Mouse (Mus musculus): ENCODE results near the gene A230050P20Rik.
A peak's percentile ranks its signal among the peaks of the same experiment; 100 is the strongest.

Gene A230050P20Rik

GRCm38 (mm10) chr9:20873521-20873920, 5.1 kb downstream of the A230050P20Rik start:
- no peak for DNase-seq (ENCODE audit: low spot score in 2 of 2)

DNA sequence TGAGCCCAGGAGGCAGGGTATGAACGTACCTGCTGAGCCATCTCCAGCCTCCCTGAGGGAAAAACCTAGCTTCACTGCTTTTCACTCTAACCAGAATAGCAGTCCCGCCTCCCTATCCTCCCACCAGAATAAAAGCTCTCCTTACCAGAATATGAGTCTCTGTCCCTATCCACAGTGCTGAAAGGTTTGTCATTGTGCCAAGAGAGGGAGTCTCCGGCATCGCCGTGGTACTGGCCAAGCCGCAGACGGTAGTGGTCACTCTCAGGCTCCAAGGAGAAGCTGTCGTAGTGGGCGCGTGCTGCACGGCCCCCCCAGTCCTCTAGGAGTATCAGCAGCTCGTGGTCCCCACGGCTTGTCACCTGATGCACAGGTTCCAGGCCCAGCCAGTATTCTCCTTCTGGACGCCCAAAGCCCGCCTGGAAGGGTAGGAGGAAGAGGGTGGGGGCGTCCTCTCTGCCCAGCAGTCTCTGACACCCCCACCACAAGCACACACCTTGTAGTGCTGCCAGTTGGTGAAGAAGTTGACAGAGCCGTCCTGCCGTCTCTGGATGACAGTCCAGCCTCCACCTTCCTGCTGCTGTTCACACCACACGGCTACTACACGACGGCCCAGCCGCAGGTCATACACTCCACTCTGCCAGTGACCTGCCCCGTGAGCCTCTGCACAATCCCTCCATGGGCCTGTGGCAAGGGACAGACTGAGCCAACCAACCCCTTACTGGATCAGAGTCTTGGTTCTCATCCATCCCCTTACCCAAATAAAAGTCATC, 6.8 kb downstream of the A230050P20Rik start:
- no peak for DNase-seq (ENCODE audit: low spot score in 2 of 2)

- no peak for DNase-seq (ENCODE audit: low spot score in 2 of 2)
Measured at GRCm38 (mm10) chr9:20876318-20877117, 8.1 kb downstream of the A230050P20Rik start.

DNA sequence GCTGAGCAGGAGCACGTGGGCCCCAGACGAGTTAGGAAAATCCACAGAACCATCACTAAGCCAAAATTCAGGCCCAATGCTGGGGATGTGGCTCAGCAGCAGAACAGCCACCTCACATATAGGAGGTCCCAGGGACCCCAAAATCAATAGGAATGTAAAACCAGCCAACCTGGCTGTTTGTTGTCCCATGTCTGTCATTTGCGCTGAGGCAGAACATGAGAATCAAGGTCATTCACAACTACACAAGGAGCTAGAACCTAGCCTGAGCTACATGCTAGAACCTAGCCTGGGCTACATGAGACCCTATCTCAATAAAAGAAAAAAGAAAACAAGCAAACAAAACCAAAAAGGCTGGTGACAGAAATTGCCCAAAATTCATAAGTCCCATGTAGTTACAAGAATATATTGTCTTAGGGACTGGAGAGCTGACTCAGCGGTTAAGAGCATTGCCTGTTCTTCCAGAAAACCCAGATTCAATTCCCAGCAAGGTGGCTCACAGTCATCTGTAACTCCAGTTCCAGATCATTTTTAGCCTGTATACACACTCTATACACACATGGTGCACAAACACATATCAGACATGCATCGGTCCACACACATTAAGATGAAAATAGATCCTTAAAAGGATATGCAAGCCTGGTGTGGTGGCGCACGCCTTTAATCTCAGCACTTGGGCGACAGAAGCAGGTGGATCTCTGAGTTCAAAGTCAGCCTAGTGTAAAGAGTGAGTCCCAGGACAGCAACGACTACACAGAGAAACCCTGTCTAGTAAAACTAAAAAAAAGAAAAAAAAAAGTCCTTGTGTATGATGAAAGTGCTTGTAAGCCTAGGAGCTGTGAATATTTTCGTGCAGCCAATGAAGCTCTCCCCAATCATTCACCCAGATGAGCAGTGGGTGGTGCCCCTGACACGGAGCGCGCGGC, 8.9 kb downstream of the A230050P20Rik start:
- DNase-seq (ENCODE audit: low spot score in 2 of 2), result no peak

DNA sequence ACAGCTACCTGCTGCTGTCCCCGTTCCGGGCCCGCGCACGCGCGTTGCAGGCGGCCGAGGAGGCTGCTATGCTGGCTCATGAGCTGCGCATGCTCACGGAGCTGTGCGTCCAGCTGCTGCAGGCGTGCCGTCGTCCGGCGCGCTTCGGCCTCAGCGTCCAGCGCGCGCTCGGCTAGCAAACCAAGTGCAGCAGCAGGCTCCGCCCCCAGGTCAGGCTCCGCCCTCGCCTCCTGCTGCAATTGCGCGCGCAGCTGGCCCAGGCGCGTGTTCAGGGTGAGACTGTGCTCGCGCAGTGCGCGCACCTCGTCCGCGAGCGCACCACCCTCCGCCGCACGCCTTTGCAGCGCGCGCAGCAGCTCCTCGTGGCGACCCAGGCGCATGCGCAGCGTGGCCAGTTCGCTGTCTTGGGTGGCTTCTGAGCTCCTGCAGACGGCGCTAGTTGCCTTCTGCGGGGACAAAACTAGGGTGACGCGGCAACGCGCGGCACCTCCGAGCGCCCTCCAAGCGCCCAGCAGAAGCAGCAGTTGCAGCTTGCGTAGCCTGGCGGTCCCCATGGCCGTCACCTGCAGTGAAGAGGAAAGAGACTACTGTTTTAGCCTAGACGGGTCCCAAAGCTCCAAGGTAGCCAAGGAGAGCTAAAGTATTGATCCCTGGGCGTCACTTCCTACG, 9.7 kb downstream of the A230050P20Rik start:
- DNase-seq (ENCODE audit: low spot score in 2 of 2), result peak; percentile 97 to 100

DNA sequence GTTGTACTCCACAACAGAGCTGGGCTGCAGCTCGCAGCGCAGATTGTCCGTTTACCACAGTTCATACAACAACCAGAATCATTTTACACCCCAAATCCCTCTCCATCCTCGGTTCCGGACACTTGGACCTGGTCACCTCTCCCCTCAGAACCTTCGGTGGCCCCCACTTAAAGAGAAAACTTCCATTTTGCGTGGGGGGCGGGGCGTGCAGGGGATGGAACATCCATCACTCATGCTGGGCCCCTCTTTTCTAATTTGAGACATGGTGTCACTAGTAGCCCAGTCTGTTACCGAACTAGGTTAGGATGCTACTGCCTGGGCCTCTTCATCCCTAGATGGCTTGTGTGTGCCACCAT, 10.2 kb downstream of the A230050P20Rik start:
- DNase-seq (ENCODE audit: low spot score in 2 of 2), result peak in 1 of 2 experiments; percentile 47

GRCm38 (mm10) chr9:20879097-20879792, 10.8 kb downstream of the A230050P20Rik start, which contains the start of gene Angptl6:
Angptl6 (minus strand) TSS chr9:20879727.
- DNase-seq (ENCODE audit: low spot score in 2 of 2), result no peak

- DNase-seq (ENCODE audit: low spot score in 2 of 2), result no peak
Measured at GRCm38 (mm10) chr9:20886563-20886962, 18.1 kb downstream of the A230050P20Rik start.

- no peak for DNase-seq (ENCODE audit: low spot score in 2 of 2)
Measured at GRCm38 (mm10) chr9:20887191-20887590, 18.7 kb downstream of the A230050P20Rik start.

DNA sequence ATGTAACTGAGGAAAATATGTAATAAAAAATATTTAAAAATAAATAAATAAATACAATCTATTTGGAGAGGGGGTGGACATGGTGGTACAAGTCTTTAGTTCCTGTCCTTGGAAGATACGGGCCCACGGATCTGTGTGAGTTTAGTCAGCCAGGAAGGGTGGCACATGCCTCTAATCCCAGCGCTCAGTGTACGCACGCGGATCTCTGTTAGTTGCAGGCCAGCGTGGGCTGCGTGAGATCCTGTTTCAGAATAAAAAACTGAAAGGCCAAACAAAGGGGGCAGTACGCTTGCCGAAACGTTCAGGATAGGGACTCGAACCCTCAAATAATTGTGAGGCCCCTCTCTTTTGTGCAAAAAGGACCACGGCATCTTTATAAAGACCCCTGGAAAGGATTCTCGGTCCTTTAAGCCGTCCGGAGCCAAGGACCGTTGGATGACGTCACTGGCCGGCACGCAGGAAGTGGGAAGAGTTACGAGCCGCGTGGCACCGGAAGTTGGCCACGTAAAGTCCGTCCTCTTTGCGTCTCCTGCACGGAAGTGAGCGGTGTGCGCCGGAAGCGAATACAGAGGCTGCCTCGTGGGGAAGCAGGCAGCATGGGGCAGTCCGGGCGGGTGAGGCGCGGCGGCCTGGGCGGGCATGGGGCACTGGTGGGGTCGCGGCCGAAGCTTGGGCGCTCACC, 19.4 kb downstream of the A230050P20Rik start, which contains the start of gene Ppan:
Ppan (plus strand) TSS at position 472 of the 682 bp plus-strand sequence.
- peak; percentile 83 to 93 for DNase-seq (ENCODE audit: low spot score in 2 of 2)

DNA sequence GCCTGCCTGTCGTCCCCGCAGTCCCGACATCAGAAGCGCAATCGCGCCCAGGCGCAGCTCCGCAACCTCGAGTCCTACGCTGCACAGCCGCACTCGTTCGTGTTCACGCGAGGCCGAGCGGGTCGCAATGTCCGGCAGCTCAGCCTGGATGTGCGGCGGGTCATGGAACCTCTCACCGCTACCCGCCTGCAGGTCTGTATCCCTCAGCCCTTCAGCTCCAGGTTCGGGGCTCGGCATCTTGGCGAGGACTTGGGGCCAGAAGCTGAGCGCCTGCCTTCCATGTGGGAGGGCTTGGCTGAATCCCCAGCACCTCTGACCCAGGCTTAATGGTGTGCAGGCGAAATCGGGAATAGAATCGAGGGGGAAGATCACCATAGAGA, 19.9 kb downstream of the A230050P20Rik start:
- no peak for DNase-seq (ENCODE audit: low spot score in 2 of 2)

- DNase-seq (ENCODE audit: low spot score in 2 of 2), result no peak
Measured at GRCm38 (mm10) chr9:20889185-20890141, 21.0 kb downstream of the A230050P20Rik start.

- no peak for DNase-seq (ENCODE audit: low spot score in 2 of 2)
Measured at GRCm38 (mm10) chr9:20890411-20890810, 22.0 kb downstream of the A230050P20Rik start.

- no peak for DNase-seq (ENCODE audit: low spot score in 2 of 2)
Measured at GRCm38 (mm10) chr9:20891339-20892103, 23.1 kb downstream of the A230050P20Rik start.

GRCm38 (mm10) chr9:20892104-20892653, 23.7 kb downstream of the A230050P20Rik start:
- no peak for DNase-seq (ENCODE audit: low spot score in 2 of 2)

DNA sequence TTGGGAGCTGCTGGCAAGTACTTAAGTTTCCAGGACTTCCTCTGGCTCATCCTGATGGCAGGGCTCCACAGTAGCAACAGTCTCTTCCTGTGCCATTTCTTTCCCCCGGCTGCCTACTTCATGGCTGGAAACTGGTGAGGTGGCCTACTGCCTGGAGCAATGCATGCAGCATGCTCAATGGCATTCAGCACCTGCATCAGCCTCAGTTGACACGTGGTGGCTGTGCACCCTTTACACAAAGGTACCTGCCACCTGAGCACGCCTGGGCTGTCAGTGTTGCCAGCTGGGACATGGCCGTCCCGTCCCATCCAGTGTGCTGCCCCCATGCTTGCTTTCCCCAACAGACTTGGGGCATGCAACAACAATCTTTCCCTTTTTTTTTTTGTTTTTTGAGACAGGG, 24.6 kb downstream of the A230050P20Rik start:
- no peak for DNase-seq (ENCODE audit: low spot score in 2 of 2)

- no peak for DNase-seq (ENCODE audit: low spot score in 2 of 2)
Measured at GRCm38 (mm10) chr9:20893590-20894343, 25.3 kb downstream of the A230050P20Rik start.
